Mouse (Mus musculus) lung, postnatal 36 days (tissue): ENCODE data around the gene Gm10401.

Experiments
- DNase-seq: peaks from one replicate; pipeline ENCODE4 v3.0.0; 2022; ENCODE audit warnings: mixed read lengths

Gene Gm10401

DNA sequence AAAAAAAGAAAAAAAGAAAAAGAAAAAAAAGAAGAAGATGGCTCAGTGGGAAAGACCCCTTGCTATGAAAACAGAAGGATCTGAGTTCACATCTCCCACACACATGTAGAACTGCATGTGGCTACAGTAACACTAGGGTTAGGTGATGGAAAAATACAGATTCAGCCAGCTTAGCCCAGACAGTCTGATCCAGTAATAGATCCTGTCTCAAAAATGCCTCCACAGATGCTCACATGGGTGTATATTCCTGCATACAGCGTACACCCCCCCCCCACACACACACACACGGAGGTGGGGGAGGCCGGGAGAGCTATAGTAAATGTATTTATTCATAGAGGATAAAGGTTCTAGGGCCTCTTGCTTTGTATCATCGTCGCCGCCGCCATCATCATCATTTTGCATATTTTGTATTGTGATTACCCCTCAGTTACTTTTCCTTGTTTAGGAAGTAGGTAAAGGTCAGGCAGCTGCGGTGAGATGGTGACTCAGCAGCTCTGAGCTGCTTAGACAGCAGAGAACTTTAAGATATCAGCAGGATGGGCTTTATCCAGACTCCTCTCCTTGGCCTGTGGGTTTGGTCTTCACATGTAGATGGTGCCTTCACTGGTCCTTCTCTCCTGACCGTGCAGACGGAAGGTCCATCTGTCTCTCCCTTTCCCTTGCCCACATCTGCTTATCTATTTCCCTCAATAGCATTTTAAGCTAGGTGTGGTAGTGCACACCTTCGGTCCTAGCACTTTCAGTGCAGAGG, 29.2 kb downstream of the Gm10401 start:
- DNase-seq, result no peak

DNA sequence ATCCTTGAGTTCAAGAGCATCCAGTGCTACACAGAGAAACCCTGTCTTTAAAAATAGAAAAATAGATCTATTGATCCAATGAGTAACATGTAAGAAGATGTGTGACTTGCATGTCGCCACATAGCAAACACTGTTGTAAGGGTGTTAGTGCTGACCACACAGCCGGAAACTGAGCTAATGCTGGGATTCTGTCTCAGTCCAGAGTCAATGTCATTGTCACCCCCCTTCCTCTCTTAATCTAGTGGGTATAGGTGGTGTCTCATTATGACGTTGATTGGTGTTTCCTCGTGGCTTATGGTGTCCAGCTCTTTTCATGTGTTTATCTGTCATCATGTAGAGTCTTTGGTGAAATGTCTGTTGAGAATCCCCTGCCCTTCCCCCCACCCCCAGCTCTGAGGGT, 31.9 kb downstream of the Gm10401 start:
- no peak for DNase-seq

DNA sequence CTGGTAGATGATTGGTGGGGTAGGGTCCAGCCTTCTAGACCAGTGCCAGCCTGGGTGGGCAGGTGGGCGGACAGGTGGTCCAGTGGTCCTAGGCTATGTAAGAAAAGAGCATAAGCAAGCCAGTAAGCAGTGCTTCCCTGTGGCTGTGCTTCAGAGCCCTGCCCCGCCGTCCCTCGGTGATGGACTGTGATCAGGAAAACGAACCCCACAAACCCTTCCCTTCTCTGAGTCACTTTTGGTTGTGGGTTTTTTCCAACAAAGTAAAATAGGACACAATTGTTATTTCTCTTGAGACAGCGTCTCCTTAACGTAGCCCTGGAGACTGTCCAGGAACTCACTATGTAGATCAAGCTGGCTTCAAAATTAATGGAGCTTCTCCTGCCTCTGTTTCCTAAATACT, 34.7 kb downstream of the Gm10401 start:
- no peak for DNase-seq

GRCm38 (mm10) chr5:115062566-115062965, 35.5 kb downstream of the Gm10401 start:
- no peak for DNase-seq

DNA sequence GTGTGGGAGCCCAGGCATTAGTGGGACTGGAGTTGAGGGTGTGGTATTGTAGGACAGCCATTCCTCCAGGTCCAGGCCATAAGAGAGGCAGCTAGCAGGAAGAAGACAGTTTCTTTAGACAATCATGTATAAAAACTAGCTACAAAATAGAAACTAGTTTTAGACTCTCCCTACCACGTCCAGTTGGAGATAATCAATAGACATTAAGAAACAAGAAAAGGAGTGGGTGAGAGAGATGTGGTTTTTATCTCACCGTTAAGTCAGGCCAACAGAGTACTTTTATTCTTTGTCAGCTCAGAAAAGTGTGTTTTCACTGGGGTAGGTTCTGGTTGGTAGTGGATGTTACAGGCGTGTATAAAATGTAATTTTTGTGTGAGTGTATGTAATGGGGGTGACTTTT, 37.1 kb downstream of the Gm10401 start:
- no peak for DNase-seq

DNA sequence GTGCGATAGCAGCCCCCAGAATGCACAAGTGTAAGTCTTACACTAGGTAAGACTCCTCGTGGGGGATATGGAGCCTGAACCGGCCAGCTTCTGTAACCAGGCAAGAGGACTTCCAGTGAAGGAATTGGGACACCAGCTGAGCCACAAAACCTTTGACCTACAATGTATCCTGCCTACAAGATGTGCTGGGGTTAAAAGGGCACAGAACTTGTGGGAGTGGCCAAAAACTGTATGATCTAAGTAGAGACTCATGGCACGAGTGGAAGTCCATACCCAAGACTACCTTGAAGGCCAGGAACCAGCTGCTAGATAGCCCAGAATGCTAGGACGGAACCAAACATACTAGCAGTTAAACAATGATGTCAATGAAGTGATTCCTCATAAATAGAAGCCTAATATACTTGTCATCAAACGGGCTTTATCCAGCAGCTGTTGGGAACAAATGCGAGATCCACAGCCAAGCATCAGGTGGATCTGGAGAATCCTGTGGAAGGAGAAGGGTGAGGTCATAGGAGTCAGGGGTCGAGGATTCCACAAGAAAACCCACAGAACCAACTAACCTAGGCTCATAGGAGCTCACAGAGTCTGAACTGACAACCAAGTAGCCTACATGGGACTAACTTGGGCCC, 37.9 kb downstream of the Gm10401 start:
- peak; percentile 57 for DNase-seq

GRCm38 (mm10) chr5:115058584-115059297, 39.4 kb downstream of the Gm10401 start:
- no peak for DNase-seq

- DNase-seq, result no peak
These were observed 40.9 kb downstream of the Gm10401 start for GRCm38 (mm10) chr5:115057153-115057552.

DNA sequence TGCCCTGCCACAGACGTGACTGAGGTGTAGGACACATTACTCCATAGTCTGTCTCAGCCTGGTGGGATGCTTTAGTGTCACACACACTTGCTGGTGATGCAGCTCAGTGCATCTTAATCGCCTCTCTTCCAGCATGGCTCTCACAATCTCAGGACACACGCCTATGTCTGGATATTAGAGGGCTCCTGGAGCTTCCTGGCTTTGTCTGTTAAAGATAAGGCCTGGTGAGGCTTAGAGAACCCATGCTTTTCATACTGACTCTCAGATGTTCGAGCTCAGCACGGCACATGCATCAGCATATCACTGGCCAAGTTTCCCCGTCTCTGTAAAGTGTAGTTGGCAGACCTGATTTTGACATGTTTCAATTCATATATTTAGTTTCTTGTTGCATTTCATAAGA, 42.7 kb downstream of the Gm10401 start:
- DNase-seq, result no peak

GRCm38 (mm10) chr5:115053791-115054396, 44.2 kb downstream of the Gm10401 start:
- DNase-seq, result no peak

DNA sequence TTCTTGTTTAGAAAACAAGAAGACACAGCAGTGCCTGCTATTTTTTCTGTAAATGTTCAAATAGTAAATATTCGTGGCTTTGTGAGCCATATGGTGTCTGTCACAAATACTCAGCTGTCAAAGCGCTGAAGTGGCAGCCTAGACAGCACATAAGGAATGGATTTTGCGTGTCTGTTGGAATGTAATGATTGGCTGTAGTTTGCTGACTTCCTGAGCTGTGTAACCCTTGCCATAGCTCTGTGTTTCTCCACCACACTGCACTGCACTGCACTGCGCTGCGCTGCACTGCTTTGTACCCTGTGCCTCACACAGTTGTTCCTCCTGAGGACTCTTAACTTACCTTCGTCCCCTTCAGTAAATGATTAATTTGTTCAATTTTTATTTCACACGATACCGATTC, 45.5 kb downstream of the Gm10401 start:
- DNase-seq, result no peak

- DNase-seq, result no peak
These were observed 47.3 kb downstream of the Gm10401 start for GRCm38 (mm10) chr5:115050776-115051175.

DNA sequence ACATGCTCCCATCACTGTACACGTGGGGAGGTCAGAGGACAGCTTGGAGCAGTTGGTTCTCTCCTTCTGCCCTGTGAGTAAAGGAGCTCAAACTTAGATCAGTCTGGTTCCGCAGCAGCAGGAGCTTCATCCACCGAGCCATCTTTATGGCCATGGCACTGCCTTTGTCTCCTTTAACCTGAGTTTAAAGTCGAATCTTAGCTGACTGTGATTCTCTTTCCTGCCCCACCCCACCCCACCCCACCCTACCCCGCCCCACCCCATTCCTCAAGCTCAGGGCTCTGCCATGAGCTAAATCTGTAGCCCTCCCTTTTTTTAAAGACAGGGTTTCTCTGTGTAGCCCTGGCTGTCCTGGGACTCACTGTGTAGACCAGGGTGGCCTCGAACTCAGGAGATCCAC, 48.4 kb downstream of the Gm10401 start:
- no peak for DNase-seq
